Mouse (Mus musculus) WW6 (cell line): Measurements from ENCODE around the gene Lrmda.

Source experiments
- DNase-seq: peaks from one replicate; pipeline ENCODE4 v3.0.0-alpha.2; 2013; ENCODE audit warnings: low read depth, low spot score

The Lrmda gene

GRCm38 (mm10) chr14:23057228-23057976 lies 1037.9 kb downstream of the Lrmda start:
- no peak for DNase-seq

GRCm38 (mm10) chr14:23057987-23058386 lies 1038.5 kb downstream of the Lrmda start:
- no peak for DNase-seq

DNA sequence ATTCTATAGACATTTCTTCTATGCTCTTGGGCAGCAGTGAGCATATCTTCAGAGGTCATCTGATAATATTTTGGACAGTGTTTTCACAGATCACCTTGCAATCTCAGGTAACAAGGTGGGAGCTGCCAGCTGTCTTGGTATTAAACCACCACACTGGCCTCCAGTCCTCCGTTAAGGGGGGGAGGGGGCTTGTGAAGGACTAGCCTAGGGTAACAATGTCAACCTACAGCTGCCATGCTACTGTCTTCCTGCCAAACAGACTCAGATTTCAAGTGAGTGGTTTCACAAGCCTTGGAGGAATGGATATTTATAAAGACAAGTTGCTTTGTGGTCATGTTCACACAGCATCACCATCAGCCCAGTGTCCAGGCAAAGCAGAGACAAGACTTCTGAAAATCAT lies 1059.2 kb downstream of the Lrmda start:
- DNase-seq, result no peak

DNA sequence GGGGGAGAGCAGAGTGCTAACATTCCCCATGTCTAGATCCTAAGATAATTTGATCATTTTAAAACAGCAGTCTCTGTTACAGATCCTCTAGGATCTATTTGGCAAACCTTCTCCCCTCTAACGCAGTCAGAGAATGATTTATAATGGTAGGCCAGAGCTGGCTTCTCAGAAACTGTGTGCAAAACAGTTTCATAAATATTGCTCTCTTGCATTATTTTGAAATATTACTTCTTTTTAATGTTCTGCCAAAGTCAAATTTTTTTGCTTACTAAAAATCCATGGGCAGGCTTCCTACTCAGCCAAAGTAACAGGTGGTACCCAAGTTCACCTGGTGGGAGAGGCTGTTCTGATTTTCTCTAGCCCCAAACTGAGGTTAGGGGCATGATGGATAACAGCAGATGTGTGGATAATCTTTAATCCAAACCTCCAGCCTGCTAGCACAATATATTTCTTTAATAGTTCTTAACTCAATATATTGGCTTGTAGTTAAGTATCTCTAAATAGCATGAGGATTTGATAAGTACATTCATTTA lies 1064.8 kb downstream of the Lrmda start:
- DNase-seq, result no peak

DNA sequence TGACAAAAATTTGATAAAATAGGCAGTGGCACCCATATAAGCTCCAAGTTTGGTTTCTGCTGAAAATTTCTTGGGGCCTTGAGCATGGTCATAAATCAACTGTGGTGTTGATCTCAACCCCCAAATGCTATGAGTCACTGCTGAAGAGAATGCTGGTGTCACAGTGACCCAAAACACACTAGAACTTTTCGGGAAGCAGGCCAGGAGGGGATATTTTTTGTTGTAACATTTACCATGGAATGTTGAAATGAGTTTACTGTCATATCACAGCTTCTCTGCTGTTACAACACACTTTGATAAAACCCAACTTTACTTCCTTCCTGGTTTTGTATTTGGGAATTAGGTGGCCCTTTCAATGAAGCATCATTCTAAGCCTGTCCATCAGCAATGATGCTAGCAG lies 1065.3 kb downstream of the Lrmda start:
- DNase-seq, result no peak

GRCm38 (mm10) chr14:23093306-23093705 lies 1073.8 kb downstream of the Lrmda start:
- DNase-seq, result no peak

- no peak for DNase-seq
These were observed 1075.1 kb downstream of the Lrmda start for GRCm38 (mm10) chr14:23094546-23095157.

- no peak for DNase-seq
These were observed 1075.9 kb downstream of the Lrmda start for GRCm38 (mm10) chr14:23095158-23096016.

GRCm38 (mm10) chr14:23096017-23096336 lies 1076.5 kb downstream of the Lrmda start:
- no peak for DNase-seq

DNA sequence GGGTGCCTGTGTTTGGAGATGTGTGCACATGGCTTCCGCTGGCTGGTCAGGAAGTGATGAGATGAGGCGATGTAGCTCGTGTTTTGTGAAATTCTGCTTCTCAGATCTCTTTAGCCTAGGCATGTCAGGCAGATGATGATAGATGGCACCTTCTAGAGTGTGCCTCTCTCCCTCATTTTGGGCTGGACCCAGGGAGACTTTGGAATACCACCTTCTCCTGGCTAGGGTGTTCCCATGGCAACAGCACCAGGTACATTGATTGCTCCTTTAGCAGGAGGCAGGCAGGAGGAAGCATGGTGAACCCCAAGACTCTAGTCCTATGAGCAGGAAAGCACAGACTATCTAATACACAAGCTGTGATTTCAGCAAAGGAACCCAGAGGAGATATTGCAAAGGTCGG lies 1076.9 kb downstream of the Lrmda start:
- DNase-seq, result no peak
